Mouse (Mus musculus) stomach, postnatal 0 days (tissue): ENCODE results near the gene Sfrp2. TPM values are rescaled to one million over a fixed set of nuclear protein-coding genes. Genes with fewer than 3 reads are reported as not detected.

Source experiments
- ATAC-seq: fragments of 200-750 bp; cut with Nextera tagmentation; 2 replicates; pipeline ENCODE4 v1.8.0; 2017; ENCODE audit not compliant: low FRiP score, low TSS enrichment
- DNase-seq: peaks from one replicate; pipeline ENCODE4 v3.0.0-alpha.2; 2016; ENCODE audit warnings: low spot score
- H3K27ac ChIP-seq: fragments of 300-500 bp; sonication (generic); replicated peaks from 2 replicates; pipeline ENCODE4 v1.5.1; 2014; ENCODE audit warnings: mild to moderate bottlenecking, control low read depth
- H3K27me3 ChIP-seq: fragments of 300-500 bp; sonication (generic); 2 replicates; pipeline ENCODE4 v1.6.1; 2014; ENCODE audit warnings: low read length; ENCODE audit not compliant: control insufficient read depth, insufficient read depth
- H3K36me3 ChIP-seq: fragments of 300-500 bp; sonication (generic); 2 replicates; pipeline ENCODE4 v1.6.1; 2014; ENCODE audit warnings: low read length, mixed read lengths; ENCODE audit not compliant: control insufficient read depth, insufficient read depth
- H3K4me1 ChIP-seq: fragments of 300-500 bp; sonication (generic); replicated peaks from 2 replicates; pipeline ENCODE4 v1.6.1; 2014; ENCODE audit warnings: antibody characterized with exemption; ENCODE audit not compliant: control insufficient read depth, insufficient read depth
- H3K4me2 ChIP-seq: fragments of 300-500 bp; sonication (generic); replicated peaks from 2 replicates; pipeline ENCODE4 v1.6.1; 2014; ENCODE audit warnings: low read depth, mild to moderate bottlenecking, control low read depth, moderate library complexity
- H3K4me3 ChIP-seq: fragments of 300-500 bp; sonication (generic); 2 replicates; pipeline ENCODE4 v1.5.1; 2014; ENCODE audit warnings: low read depth, low read length, control low read depth
- H3K9ac ChIP-seq: fragments of 300-500 bp; sonication (generic); 2 replicates; pipeline ENCODE4 v1.6.1; 2014; ENCODE audit warnings: mild to moderate bottlenecking, low read length, control low read depth, mixed read lengths
- H3K9me3 ChIP-seq: fragments of 300-500 bp; sonication (generic); 2 replicates; pipeline ENCODE4 v1.6.1; 2016; ENCODE audit warnings: low read length; ENCODE audit not compliant: control insufficient read depth
- CTCF ChIP-seq: IDR thresholded peaks from 2 replicates; pipeline ENCODE4 v1.5.1; 2016; ENCODE audit warnings: antibody characterized with exemption, low read depth, mild to moderate bottlenecking, moderate library complexity
- EP300 ChIP-seq: optimal IDR thresholded peaks from 2 replicates; pipeline ENCODE3; 2016; ENCODE audit warnings: antibody characterized with exemption
- WGBS: fragments of 180-500 bp; shearing (Covaris S2); extraction: QIAGEN DNeasy Blood & Tissue Kit; methylation state at CpG from one replicate; pipeline ENCODE4 v1.1.7; 2014; 5-methylcytosine and 5-hydroxymethylcytosine counted together
- polyA plus RNA-seq: library from polyadenylated mRNA; unstranded; fragments of >200 nt; fragmentation: Nextera tagmentation; extraction: Ambion mirVana; gene quantifications from 2 replicates; pipeline ENCODE4 v1.2.1, GENCODE M21; 2015

The Sfrp2 gene
- polyA plus RNA-seq, 1 experiment from 2014 or later: 118 TPM

GRCm38 (mm10) chr3:83733985-83734384, 32.1 kb upstream of the Sfrp2 start:
- Histone ChIP-seq H3K9ac (no peak overlapping the region), H3K9me3 (no peaks in the 10 kb centered on the region), H3K4me3 (no peak overlapping the region), H3K27ac (no peak overlapping the region), H3K27me3 (no peaks in the 10 kb centered on the region), H3K4me2 (no peak overlapping the region), H3K4me1 (no peaks in the 10 kb centered on the region), H3K36me3 (no peaks in the 10 kb centered on the region)
- DNase-seq: no peak
- TF ChIP-seq EP300 (no peak), CTCF (no peak)
- ATAC-seq: no peak
- 62% methylated on average over 8 of the region's 8 CpGs for WGBS

GRCm38 (mm10) chr3:83736980-83737379, 29.1 kb upstream of the Sfrp2 start:
- no peak for DNase-seq

GRCm38 (mm10) chr3:83740246-83740645, 25.9 kb upstream of the Sfrp2 start:
- H3K27ac ChIP-seq: no peak overlapping the region
- H3K36me3 ChIP-seq: no peaks in the 10 kb centered on the region
- 63% methylated on average over 2 of the region's 2 CpGs for WGBS
- ATAC-seq: no peak
- H3K9ac ChIP-seq: no peak overlapping the region
- H3K4me1 ChIP-seq: no peaks in the 10 kb centered on the region
- TF ChIP-seq CTCF: no peak
- no peak for TF ChIP-seq EP300
- H3K4me3 ChIP-seq: no peak overlapping the region
- no peak overlapping the region for H3K4me2 ChIP-seq
- no peaks in the 10 kb centered on the region for H3K9me3 ChIP-seq
- no peaks in the 10 kb centered on the region for H3K27me3 ChIP-seq
- no peak for DNase-seq

More at GRCm38 (mm10) chr3:83736980-83737379, 29.1 kb upstream of the Sfrp2 start:
- no peaks in the 10 kb centered on the region for H3K9me3 ChIP-seq
- no peak for ATAC-seq
- H3K4me3 ChIP-seq: no peak overlapping the region
- WGBS: 84% methylated on average over 4 of the region's 4 CpGs
- TF ChIP-seq CTCF (no peak), EP300 (no peak)
- H3K4me1 ChIP-seq: no peaks in the 10 kb centered on the region
- H3K27me3 ChIP-seq: no peaks in the 10 kb centered on the region
- no peak overlapping the region for H3K27ac ChIP-seq
- no peak overlapping the region for H3K4me2 ChIP-seq
- no peaks in the 10 kb centered on the region for H3K36me3 ChIP-seq
- H3K9ac ChIP-seq: no peak overlapping the region

GRCm38 (mm10) chr3:83747276-83747675, 18.8 kb upstream of the Sfrp2 start:
- ATAC-seq (no peak), DNase-seq (no peak)
- Histone ChIP-seq H3K4me3 (no peak overlapping the region), H3K9me3 (no peaks in the 10 kb centered on the region), H3K4me2 (no peak overlapping the region), H3K4me1 (no peaks in the 10 kb centered on the region), H3K27ac (no peak overlapping the region), H3K9ac (no peak overlapping the region), H3K27me3 (no peaks in the 10 kb centered on the region), H3K36me3 (no peaks in the 10 kb centered on the region)
- no peak for TF ChIP-seq CTCF
- TF ChIP-seq EP300: no peak
- WGBS: 76% methylated on average over 4 of the region's 4 CpGs

DNA sequence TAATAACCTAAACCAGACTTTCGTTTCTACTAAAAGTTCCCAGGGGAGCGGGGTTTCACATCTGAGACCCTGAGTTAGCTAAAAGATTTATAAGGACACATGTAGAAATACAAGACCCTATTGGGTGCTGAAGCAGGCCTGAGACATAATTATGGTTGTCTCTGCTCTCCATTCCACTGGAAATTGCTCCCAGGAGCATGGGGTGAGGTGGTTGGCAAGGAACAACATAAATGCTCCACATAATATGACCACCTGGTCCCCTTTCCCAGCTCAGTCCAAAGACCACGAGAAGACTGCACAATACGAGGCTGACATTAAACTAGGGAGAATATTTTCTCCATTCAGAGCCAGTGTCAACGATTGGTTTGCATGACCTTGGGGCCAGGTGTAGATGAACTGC, 18.2 kb upstream of the Sfrp2 start:
- no peaks in the 10 kb centered on the region for H3K36me3 ChIP-seq
- no peak overlapping the region for H3K4me3 ChIP-seq
- no peaks in the 10 kb centered on the region for H3K9me3 ChIP-seq
- H3K4me2 ChIP-seq: no peak overlapping the region
- 72% methylated on average over 5 of the region's 5 CpGs for WGBS
- DNase-seq (no peak), ATAC-seq (no peak)
- H3K27me3 ChIP-seq: no peaks in the 10 kb centered on the region
- TF ChIP-seq CTCF (no peak), EP300 (no peak)
- no peak overlapping the region for H3K9ac ChIP-seq
- no peak overlapping the region for H3K27ac ChIP-seq
- no peaks in the 10 kb centered on the region for H3K4me1 ChIP-seq

DNA sequence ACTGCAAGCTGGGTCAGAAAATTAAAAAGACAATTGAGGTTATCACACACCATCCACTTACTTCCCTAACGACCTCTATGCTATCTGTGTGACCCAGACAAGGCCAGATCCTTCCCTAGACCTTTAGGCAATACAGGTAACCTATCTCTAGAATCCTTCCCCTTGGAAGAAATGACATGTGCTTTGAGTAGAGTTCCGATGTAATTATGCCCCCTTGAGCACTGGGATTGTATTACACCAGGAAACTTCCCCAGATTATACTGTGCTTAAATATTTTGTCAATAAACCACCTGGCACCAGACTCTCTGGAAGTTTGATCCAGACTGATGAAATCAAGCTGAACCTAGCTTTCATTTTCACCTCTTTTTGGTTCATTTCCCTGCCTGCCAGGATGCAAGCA, 14.5 kb upstream of the Sfrp2 start:
- Histone ChIP-seq H3K4me3 (no peak overlapping the region), H3K27ac (no peak overlapping the region), H3K36me3 (no peaks in the 10 kb centered on the region), H3K4me2 (no peak overlapping the region), H3K9ac (no peak overlapping the region), H3K9me3 (no peaks in the 10 kb centered on the region), H3K4me1 (no peaks in the 10 kb centered on the region), H3K27me3 (no peaks in the 10 kb centered on the region)
- DNase-seq (no peak), ATAC-seq (no peak)
- 34% methylated on average over 2 of the region's 2 CpGs for WGBS
- peak; percentile 62 for TF ChIP-seq CTCF
- TF ChIP-seq EP300: no peak
